Mouse (Mus musculus): ENCODE measurements around the gene Cdh24. TPM values are rescaled to one million over a fixed set of nuclear protein-coding genes. Genes with fewer than 3 reads are reported as not detected.

The Cdh24 gene
- total RNA-seq, 2 experiments from 2014 or later: 0.95 to 1.4 TPM

- DNase-seq: peak; percentile 88 to 96
Observed at GRCm38 (mm10) chr14:54605752-54606321, 35.3 kb downstream of the Cdh24 start, which contains the start of gene 4931414P19Rik. TSS of gene 4931414P19Rik (minus strand) at chr14:54605993.

GRCm38 (mm10) chr14:54603686-54604085, 37.5 kb downstream of the Cdh24 start:
- no peak for DNase-seq

GRCm38 (mm10) chr14:54603038-54603654, 38.0 kb downstream of the Cdh24 start:
- DNase-seq: peak; percentile 97 to 98

GRCm38 (mm10) chr14:54602613-54603012, 38.6 kb downstream of the Cdh24 start:
- DNase-seq: no peak

GRCm38 (mm10) chr14:54601601-54602000, 39.6 kb downstream of the Cdh24 start:
- no peak for DNase-seq

- DNase-seq: no peak
Observed at GRCm38 (mm10) chr14:54597084-54597483, 44.1 kb downstream of the Cdh24 start.

GRCm38 (mm10) chr14:54594631-54595414, 46.3 kb downstream of the Cdh24 start:
- DNase-seq: no peak

GRCm38 (mm10) chr14:54594055-54594454, 47.1 kb downstream of the Cdh24 start:
- no peak for DNase-seq

GRCm38 (mm10) chr14:54592319-54592934, 48.7 kb downstream of the Cdh24 start:
- peak; percentile 73 to 77 for DNase-seq

- DNase-seq: no peak
Observed at GRCm38 (mm10) chr14:54591056-54591455, 50.1 kb downstream of the Cdh24 start.

- peak; percentile 73 to 82 for DNase-seq
Observed at GRCm38 (mm10) chr14:54583681-54584338, 57.4 kb downstream of the Cdh24 start.

GRCm38 (mm10) chr14:54582536-54582935, 58.6 kb downstream of the Cdh24 start:
- DNase-seq: no peak

Small RNA genes within 50 kb of the gene (microRNA-seq; reads per million reads assigned to microRNA genes)
- gene Mir686 (not detected), gene Mir6948 (not detected)

Other genes starting within 250 kb of the Cdh24 start
- gene Slc7a7, start 223.6 kb downstream of the Cdh24 start, total RNA-seq (2021): 1 to 10 TPM; 3.8 to 4.0 TPM
- gene Mrpl52, start 214.5 kb downstream of the Cdh24 start, total RNA-seq (2021): 100 to 1,000 TPM; 211 to 217 TPM
- gene Mmp14, start 209.8 kb downstream of the Cdh24 start, total RNA-seq (2021): 10 to 100 TPM; 42.2 to 54.4 TPM
- 100 to 1,000 TPM; 106 to 131 TPM for gene Lrp10, start 177.2 kb downstream of the Cdh24 start, total RNA-seq (2021)
- under 1 TPM; 0.66 to 0.79 TPM for gene Rem2, start 165.3 kb downstream of the Cdh24 start, total RNA-seq (2021)
- 10 to 100 TPM; 43.8 to 51.3 TPM for gene Prmt5, start 123.8 kb downstream of the Cdh24 start, total RNA-seq (2021)
- gene Haus4, start 86.7 kb downstream of the Cdh24 start, total RNA-seq (2021): 10 to 100 TPM; 22.5 to 27.0 TPM
- gene Ajuba, start 63.8 kb downstream of the Cdh24 start, total RNA-seq (2021): 10 to 100 TPM; 17.5 to 24.8 TPM
- gene 4931414P19Rik, start 35.4 kb downstream of the Cdh24 start, total RNA-seq (2021): 1 to 10 TPM; 4.3 to 6.0 TPM
- gene Psmb5, start 23.3 kb downstream of the Cdh24 start, total RNA-seq (2021): 100 to 1,000 TPM; 347 to 407 TPM
- not detected for gene Psmb11, start 19.9 kb downstream of the Cdh24 start, total RNA-seq (2021)
- not detected for gene Gm17606, start 412 bp downstream of the Cdh24 start, total RNA-seq (2021)
- gene 1700123O20Rik, start 44.9 kb upstream of the Cdh24 start, total RNA-seq (2021): 10 to 100 TPM; 40.6 to 42.1 TPM
- gene Acin1, start 45.6 kb upstream of the Cdh24 start, total RNA-seq (2021): 100 to 1,000 TPM; 140 to 178 TPM
- gene Gm29776, start 57.5 kb upstream of the Cdh24 start, total RNA-seq (2021): under 1 TPM in 1 of 2 experiments, not detected in 1; 0.23 TPM
- gene Cebpe, start 70.8 kb upstream of the Cdh24 start, total RNA-seq (2021): not detected
- 10 to 100 TPM; 28.1 to 56.8 TPM for gene Slc7a8, start 140.6 kb upstream of the Cdh24 start, total RNA-seq (2021)
- under 1 TPM; 0.43 to 0.56 TPM for gene Rnf212b, start 172.8 kb upstream of the Cdh24 start, total RNA-seq (2021)
- gene Homez, start 229.6 kb upstream of the Cdh24 start, total RNA-seq (2021): 10 to 100 TPM; 12.2 to 16.5 TPM
- 10 to 100 TPM; 17.8 to 19.2 TPM for gene Ppp1r3e, start 236.2 kb upstream of the Cdh24 start, total RNA-seq (2021)
- gene Bcl2l2, start 242.0 kb upstream of the Cdh24 start, total RNA-seq (2021): 10 to 100 TPM; 54.3 to 57.2 TPM
- 1 to 10 TPM in 1 of 2 experiments, not detected in 1; 2.0 TPM for gene Gm20521, start 242.1 kb upstream of the Cdh24 start, total RNA-seq (2021)